Mouse (Mus musculus) macrophage (primary cell): ENCODE data around the gene Cep170b. TPM values are rescaled to one million over a fixed set of nuclear protein-coding genes. Genes with fewer than 3 reads are reported as not detected.

Experiments
- H3K27ac ChIP-seq: fragments of 350-480 bp; formaldehyde crosslinking; 2 replicates; pipeline ENCODE4 v1.9.0; 2021
- H3K36me3 ChIP-seq: fragments of 350-480 bp; formaldehyde crosslinking; 2 replicates; pipeline ENCODE4 v1.9.0; 2021; ENCODE audit errors: inconsistent target
- H3K4me3 ChIP-seq: fragments of 350-480 bp; formaldehyde crosslinking; 2 replicates; pipeline ENCODE4 v1.9.0; 2021; ENCODE audit errors: inconsistent target
- H3K79me2 ChIP-seq: fragments of 350-480 bp; formaldehyde crosslinking; 2 replicates; pipeline ENCODE4 v1.9.0; 2021; ENCODE audit errors: inconsistent target
- WGBS: methylation state at CpG from one replicate; pipeline ENCODE4 v1.1.7; 2026; ENCODE audit warnings: inconsistent platforms; ENCODE audit not compliant: missing documents; 5-methylcytosine and 5-hydroxymethylcytosine counted together
- polyA plus RNA-seq: library from polyadenylated mRNA; stranded (reverse); fragments of 250-400 nt; gene quantifications from 3 replicates; pipeline ENCODE4 v1.2.4, GENCODE M21; 2018; ENCODE audit warnings: inconsistent platforms

Cep170b gene
- polyA plus RNA-seq, 1 experiment from 2014 or later: 4.7 TPM

DNA sequence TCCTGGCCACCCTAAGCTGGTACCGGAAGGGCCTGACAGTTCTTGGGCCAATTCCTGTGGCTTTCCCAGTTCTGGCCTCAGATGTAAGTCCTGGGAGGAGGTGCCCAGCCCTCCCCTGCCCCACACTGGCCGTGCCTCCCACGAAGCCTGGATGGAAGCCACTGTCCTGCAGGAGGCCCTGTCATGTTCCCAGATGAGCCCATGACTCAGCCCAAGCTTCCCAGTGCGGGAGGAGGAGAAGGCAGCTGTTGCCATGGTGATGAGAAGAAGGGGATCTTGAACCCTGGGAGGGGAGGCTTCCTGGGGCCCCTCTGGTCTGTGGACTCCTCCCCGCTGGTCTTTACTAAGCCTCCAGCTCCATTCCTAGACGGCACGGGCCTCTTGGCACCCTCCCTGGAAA is 36.9 kb upstream of the Cep170b start:
- Histone ChIP-seq H3K4me3 (no peak overlapping the region), H3K79me2 (no peaks in the 10 kb centered on the region), H3K27ac (no peak overlapping the region), H3K36me3 (no peaks in the 10 kb centered on the region)
- WGBS: 92% methylated on average over 7 of the region's 7 CpGs

DNA sequence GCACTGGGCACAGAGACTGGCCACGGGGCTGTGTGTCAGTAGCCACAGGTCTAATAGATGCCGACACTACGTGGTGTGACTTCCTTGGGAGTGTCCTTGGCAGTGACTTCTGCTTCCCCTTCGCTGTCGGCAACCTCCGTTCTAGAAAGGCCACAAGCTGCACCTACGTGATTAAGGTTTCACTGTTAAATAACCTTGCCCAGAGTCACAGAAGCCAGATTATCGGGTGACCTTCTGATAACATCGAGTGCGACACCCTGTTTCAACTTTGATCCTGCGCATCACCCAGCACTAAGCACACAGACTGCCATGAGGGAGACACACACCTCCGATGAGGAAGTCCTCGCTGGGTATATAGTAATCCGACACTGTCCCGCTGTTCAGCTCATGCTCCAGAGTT is 31.8 kb upstream of the Cep170b start:
- peak overlapping the region; percentile 10; the same call in 1 of the 2 replicates for H3K4me3 ChIP-seq
- H3K79me2 ChIP-seq: peaks cover 11% of the 10 kb centered on the region; the same call in 1 of the 2 replicates
- WGBS: 5% methylated on average over 15 of the region's 15 CpGs
- peak overlapping the region; percentile 38 for H3K27ac ChIP-seq
- H3K36me3 ChIP-seq: no peaks in the 10 kb centered on the region

DNA sequence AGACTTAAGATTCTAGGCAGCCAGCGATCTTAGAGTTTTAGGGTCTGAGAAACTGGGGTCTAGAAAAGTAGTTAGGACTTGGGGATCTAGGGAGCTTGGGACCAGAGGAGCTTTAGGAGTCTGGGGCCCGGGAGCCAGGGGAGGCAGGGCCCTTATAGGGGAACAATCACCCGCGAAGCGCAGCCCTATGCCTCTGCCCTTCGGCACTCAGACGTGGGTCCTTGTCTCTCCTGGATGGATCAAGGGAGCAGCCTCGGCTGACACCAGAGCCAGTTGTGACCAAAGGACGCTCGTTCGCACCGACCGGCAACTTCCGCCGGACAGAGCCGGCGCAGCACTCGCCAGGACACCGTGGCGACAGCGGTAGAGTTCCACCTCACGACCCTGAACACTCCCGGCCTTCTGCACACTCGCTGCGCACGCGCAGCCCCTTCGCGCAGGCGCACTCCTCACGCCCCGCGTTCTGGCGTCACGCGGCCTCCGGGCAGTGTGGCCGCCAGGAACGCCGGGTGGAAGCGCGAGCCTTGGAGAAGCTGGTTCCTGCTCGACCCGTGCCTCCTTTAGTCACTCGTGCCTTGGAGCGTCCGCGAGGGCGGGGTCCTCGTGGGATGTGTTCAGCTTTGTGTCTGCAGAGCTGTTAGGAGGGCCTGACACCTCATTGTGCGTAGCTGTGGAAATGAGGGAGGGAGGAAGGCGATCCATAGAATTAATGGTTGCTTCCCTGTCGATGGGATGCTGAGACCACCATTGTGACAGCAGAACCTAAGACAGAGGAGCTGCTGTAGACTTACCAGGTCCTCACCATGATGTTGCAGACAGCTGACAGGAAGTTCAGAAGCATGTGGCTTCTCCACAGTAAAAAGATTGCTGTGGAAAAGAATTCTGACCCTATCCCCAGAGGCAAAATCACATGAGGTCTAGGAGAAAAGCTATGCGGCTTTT is 26.8 kb upstream of the Cep170b start:
- Histone ChIP-seq H3K36me3 (no peaks in the 10 kb centered on the region), H3K4me3 (peak overlapping the region; percentile 87), H3K27ac (peak overlapping the region; percentile 79), H3K79me2 (peaks cover 11% of the 10 kb centered on the region; the same call in 1 of the 2 replicates)
- WGBS: 3% methylated on average over 54 of the region's 54 CpGs

DNA sequence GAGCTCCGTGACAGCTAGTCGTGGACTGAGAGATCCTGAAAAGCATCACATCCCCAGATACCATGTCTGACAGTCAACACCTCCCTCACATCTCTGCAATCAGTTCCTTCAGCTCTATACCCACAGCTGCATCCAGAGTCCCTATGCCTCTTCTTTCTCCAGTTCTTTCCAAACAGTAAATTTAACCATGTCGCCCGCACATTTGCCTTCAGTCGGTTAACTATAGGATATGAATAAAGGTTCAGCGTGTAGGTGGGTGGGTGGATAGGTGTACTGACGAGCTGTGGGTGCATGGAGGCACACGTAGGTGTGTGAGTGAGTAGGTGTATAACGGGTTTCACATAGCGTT is 26.2 kb upstream of the Cep170b start:
- 81% methylated on average over 10 of the region's 10 CpGs for WGBS
- no peaks in the 10 kb centered on the region for H3K36me3 ChIP-seq
- H3K79me2 ChIP-seq: peaks cover 11% of the 10 kb centered on the region; the same call in 1 of the 2 replicates
- H3K27ac ChIP-seq: peak overlapping the region; percentile 79
- peak overlapping the region; percentile 87 for H3K4me3 ChIP-seq

DNA sequence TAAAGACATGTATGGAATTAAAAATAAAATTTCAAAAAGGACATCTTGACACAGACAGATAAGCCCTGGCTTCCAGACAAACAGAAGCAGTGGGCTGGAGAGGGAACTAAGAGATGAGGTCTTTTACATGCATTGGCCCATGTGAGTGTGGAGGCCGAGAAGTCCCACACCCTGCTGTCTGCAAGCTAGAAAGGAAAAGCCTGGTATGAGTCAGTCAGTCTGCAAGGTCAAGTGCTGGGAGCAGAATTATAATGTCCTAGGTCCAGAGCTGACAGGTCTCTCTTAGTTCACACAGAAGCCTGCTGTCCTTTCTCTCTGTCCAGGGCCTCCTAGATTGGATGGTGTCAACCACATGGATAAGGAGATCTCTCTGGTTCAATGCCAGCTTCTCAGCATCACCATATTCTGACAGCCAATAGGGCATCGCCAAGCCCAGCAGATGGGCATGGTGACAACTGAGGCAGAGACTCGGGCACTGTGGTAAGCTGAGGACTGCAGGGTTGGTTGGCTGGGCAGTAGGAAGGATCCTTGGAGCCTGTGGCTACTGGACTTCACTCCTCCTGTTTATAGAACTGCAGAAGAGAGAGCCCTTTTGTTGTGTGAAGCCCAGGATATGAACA is 23.3 kb upstream of the Cep170b start:
- H3K27ac ChIP-seq: no peak overlapping the region
- H3K4me3 ChIP-seq: no peak overlapping the region
- H3K36me3 ChIP-seq: no peaks in the 10 kb centered on the region
- WGBS: 89% methylated on average over 3 of the region's 3 CpGs
- peaks cover 11% of the 10 kb centered on the region; the same call in 1 of the 2 replicates for H3K79me2 ChIP-seq

DNA sequence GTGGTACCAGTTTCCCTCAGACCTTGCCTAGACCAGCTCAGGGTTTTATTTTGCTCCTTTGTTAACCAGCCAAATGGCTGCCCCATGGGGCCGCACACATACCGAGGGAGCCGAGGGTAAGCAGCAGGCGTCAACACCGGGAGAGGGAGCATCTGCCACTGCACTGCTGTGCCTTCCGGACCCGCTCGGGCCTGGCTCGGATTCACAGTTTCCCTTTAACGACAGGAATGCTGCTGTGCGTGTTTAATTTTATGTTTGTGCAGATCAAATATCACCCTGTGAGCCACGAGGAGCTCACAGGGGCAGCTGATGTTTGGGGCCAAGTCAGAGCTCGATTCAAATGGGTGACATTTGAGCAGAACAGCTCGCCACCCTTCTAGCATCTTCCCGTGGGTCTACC is 19.7 kb upstream of the Cep170b start:
- Histone ChIP-seq H3K36me3 (no peaks in the 10 kb centered on the region), H3K79me2 (no peaks in the 10 kb centered on the region), H3K4me3 (no peak overlapping the region), H3K27ac (no peak overlapping the region)
- 31% methylated on average over 14 of the region's 15 CpGs for WGBS

DNA sequence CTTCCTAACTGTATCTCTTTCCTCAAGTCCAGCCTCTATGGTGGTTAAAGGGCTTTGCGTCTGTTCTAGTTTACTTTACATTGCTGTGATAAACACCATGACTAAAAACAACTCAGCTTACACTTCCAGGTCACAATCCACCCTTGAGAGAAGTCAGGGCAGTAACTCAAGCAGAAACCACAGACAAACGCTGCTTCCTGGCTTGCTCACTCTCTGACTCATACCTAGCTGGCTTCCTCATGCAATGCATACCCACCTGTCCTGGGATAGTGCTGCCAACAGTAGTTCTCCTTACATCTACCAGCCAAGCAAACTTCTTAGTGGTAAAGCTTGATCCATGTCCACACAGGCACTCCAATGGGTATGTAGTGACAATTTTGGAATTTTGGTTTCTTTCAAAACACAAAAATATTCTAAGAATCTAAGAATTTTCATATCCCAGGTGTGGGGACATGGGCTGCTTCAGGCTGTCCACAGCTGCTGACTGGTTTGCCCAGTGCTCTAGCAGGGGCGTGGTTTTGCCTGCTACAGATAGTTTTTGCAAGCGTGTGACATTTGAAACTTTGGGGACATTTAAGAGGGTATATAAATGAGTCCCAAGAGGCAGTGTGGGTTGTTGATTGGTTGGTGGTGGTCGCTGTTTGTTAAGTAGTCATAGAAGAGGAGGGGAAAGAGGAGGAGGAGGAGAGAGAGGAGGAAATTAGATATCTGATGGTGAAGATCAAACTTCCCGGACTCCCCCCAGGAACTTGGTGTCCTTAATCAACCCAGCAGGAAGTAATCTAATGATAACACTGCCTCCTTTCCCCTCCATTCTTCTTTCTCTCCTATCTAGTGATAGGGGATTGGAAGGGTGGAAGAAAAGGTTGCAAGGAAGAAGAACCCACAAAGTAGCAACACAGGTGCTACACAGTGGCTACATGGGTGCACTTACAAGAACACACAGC is 17.6 kb upstream of the Cep170b start:
- H3K79me2 ChIP-seq: no peaks in the 10 kb centered on the region
- no peak overlapping the region for H3K27ac ChIP-seq
- H3K4me3 ChIP-seq: no peak overlapping the region
- H3K36me3 ChIP-seq: no peaks in the 10 kb centered on the region
- WGBS: 46% methylated on average over 6 of the region's 6 CpGs

DNA sequence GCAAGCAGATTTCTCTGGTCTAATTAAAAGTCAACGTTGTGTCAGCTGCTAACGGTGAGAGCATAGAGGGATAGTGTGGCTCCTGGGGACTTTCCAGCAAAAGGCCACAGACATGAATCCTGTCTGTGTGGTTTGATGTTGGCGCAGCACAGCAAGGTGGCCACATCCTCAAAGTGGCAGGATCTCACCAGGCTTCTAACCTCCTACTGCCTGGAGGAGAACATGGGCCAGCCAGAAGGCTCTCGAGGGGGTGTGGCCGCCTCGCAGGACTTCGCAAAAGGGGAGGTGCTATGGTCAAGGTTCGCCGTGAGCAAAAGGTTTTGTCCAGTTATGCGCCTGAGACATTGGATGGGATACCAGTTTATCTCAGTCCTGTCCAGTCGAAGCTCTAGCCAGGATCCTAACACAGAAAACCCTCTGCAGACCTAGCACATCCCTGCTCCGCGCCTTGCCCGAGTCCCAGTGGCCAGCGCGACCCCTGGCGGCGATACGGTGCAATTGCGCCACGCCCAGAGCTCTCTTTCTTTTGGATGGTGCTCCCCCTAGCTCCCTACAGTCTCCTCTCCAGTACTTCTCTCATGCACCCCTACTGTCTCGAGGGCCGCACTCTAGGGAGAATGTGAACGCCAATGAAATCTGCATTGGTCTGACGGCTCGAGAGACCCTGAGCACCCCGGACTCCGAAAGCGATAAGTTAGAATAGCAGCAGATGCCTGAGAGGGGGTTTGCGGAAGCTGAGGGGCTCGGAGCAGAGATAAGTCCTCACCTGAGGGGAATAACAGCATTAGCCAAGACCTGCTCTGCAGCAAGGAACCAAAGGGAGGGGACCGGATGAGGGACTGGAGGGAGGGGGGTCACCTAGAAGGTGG is 13.3 kb upstream of the Cep170b start:
- no peak overlapping the region for H3K27ac ChIP-seq
- WGBS: 10% methylated on average over 32 of the region's 32 CpGs
- no peaks in the 10 kb centered on the region for H3K79me2 ChIP-seq
- H3K36me3 ChIP-seq: no peaks in the 10 kb centered on the region
- no peak overlapping the region; the same call in 1 of the 2 replicates for H3K4me3 ChIP-seq

DNA sequence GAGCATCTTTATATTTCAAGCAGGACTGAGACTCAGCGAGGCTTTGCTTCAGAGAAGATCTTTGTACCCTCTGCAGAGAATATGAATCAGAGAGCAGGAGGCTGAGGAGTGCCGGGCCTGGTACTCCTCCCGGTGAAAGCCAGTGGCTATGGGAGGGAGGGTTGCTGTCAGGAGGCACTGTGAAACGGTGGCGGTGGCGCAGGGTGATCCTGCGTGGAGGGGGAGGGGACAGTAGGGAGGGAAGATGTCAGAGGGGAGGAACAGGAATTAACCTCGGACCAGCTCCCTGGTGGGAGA is 12.7 kb upstream of the Cep170b start:
- H3K36me3 ChIP-seq: no peaks in the 10 kb centered on the region
- no peaks in the 10 kb centered on the region for H3K79me2 ChIP-seq
- 47% methylated on average over 8 of the region's 8 CpGs for WGBS
- no peak overlapping the region for H3K27ac ChIP-seq
- no peak overlapping the region for H3K4me3 ChIP-seq

DNA sequence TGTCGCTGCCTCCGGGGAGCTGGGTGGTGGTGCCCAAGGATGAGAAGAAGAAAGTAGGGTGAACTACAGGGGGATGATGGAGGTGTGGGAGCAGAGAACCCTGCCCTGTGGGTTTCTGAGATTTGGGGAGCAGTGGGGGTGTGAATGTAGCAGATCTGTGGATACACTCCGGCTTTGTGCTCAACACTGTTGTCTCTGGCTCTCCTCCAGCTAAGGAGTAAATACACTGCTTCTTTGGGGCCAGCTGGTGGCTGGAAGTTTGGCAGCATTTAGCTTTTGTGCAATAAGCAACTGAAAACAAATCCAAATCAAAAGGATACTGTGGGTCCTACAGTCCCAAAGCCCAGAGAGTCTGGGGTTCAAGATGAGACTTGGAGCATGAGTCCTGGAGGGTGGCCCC is 6.3 kb upstream of the Cep170b start:
- no peaks in the 10 kb centered on the region for H3K79me2 ChIP-seq
- H3K27ac ChIP-seq: no peak overlapping the region
- WGBS: 49% methylated on average over 2 of the region's 3 CpGs
- H3K4me3 ChIP-seq: no peak overlapping the region
- H3K36me3 ChIP-seq: no peaks in the 10 kb centered on the region

DNA sequence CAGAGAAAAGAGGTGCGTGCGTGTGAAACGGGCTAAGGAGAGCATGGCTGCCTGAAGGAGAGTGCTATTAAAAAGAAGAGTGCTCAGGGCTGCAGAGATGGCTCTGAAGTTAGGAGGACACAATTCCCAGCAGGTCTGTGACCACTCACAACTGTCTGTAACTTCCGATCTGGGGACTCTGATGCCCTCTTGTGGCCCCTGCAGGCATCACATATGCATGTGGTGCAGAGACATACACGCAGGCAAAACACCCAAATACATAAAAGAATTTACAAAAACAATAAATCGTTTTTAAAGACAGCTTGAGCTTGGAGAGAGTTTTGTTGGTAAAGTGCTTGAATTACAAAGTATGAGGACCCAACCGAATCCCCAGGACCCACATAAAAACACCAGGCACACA is 3.1 kb upstream of the Cep170b start:
- no peaks in the 10 kb centered on the region for H3K36me3 ChIP-seq
- H3K27ac ChIP-seq: no peak overlapping the region
- H3K4me3 ChIP-seq: no peak overlapping the region
- H3K79me2 ChIP-seq: no peaks in the 10 kb centered on the region
- 39% methylated on average over 7 of the region's 7 CpGs for WGBS

DNA sequence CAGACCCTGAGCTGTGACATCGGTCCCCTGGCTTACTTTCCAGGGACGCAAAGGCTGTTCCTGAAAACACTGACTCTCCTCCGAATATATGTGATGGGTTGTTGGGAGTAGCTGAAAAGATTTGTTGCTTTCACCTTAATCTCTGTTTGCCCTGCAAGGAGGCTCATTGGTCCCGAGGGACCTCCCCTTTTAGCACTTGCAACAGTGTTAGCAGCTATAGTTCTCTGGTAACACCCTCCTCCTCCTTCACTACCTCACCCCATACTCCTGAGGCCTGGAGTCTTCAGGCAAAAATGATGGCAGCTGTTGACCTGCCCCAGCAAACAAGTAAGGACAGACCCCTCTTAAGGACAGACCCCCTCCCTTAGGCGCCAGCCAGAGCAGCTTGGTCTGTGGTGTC is 1.3 kb upstream of the Cep170b start:
- no peak overlapping the region for H3K4me3 ChIP-seq
- H3K79me2 ChIP-seq: no peaks in the 10 kb centered on the region
- H3K27ac ChIP-seq: no peak overlapping the region
- 91% methylated on average over 5 of the region's 5 CpGs for WGBS
- H3K36me3 ChIP-seq: no peaks in the 10 kb centered on the region

DNA sequence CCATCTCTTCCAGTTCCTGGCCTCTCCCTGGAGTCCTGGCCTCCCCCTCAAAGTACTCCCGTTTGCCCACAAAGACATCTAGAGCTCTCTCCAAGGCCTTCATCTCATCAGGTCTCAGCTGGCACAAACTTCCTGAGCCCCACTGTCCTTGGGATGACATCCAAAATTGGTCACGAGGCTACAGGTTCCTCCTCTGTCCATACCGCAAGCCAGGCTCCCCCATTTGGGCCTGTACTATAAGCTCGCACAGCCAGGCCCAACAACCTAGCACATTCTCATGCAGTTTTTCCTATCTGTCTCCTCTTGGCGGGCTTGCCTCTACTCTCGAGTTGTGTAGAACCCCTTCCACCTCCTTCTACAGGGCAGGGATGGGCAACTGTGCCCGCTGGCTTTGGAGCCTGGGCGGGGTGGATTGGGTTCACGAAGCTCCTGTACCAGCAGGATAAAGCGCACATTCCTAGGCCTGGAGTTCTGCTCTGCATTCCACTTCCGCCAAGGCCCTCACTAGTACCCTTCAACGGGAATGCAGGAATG is 702 bp downstream of the Cep170b start:
- Histone ChIP-seq H3K79me2 (no peaks in the 10 kb centered on the region), H3K27ac (no peak overlapping the region), H3K36me3 (no peaks in the 10 kb centered on the region), H3K4me3 (no peak overlapping the region)
- WGBS: 87% methylated on average over 12 of the region's 12 CpGs
